Mouse (Mus musculus) small intestine, adult 2 months (tissue): ENCODE data around the gene Pappa2.

Experiments used
- CTCF ChIP-seq: fragments of 200-500 bp; IDR thresholded peaks from 2 replicates; pipeline ENCODE4 v1.5.1; 2012; ENCODE audit warnings: low read depth, mild to moderate bottlenecking, control low read depth, inconsistent platforms, low read length, moderate library complexity, mixed read lengths; ENCODE audit not compliant: insufficient replicate concordance, insufficient read length; ENCODE audit errors: extremely low read depth
- POLR2A ChIP-seq: fragments of 200-500 bp; IDR thresholded peaks from 2 replicates; pipeline ENCODE4 v1.6.1; 2012; ENCODE audit warnings: low read depth, mild to moderate bottlenecking, control low read depth, inconsistent platforms, low read length, moderate library complexity

- TF ChIP-seq CTCF (no peak), POLR2A (no peak)
Measured at GRCm38 (mm10) chr1:158740161-158740766, 240.0 kb downstream of the Pappa2 start.
